Mouse (Mus musculus) embryonic fibroblast, embryonic 13.5 days (primary cell): ENCODE data around the gene Polr2a.

Experiments
- CTCF ChIP-seq: IDR thresholded peaks from 2 replicates; pipeline ENCODE4 v1.5.1; 2011; ENCODE audit warnings: mild to moderate bottlenecking, control low read depth, low read length, moderate library complexity, borderline replicate concordance; ENCODE audit not compliant: insufficient read depth
- POLR2A ChIP-seq: IDR thresholded peaks from 2 replicates; pipeline ENCODE4 v1.6.1; 2011; ENCODE audit warnings: low read depth, mild to moderate bottlenecking, control low read depth, low read length, moderate library complexity

DNA sequence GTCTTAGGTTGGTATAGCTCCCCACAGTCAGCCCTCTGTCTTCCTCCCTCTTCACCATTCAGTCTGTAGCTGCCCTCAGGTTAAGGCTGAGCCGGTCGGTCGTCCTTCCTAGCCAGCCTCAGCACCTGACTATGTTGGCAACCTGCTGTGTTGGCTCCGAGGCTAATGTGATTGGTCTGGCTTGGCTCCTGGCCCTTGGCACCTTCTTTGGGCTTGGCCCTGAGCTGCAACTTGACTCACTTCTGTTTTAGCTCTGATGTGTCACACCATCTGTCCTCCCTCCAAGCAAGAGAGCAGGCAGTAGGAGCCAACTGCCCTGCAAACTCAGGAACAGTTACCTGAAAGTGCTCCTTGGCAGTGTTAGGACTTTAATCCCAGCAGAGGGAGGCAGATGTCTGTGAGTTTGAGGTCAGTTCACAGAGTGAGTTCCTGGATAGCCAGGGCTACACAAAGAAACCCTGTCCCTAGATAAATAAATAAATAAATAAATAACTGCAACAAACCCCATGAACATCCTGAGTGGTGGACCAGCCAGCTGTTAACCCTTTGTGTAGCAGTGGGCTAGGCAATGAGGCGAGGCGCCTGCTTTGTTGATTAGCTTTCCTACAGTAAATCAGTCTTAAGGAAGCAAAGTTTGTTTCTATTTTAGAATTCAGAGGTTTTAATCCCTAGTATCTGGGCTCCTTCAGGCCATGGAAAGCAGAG, 51.5 kb downstream of the Polr2a start:
- TF ChIP-seq POLR2A = no peak
- TF ChIP-seq CTCF = no peak
